Mouse (Mus musculus) forebrain, embryonic 14.5 days (tissue): ENCODE measurements at regions not wholly inside any gene's neighbourhood (a gene's known extent, or its start where the extent isn't known, plus 50 kb on each side); places are given as distances from the start of the nearest gene placed in this dataset.

Experiments used
- ATAC-seq: fragments of 200-750 bp; cut with Nextera tagmentation; 2 replicates; pipeline ENCODE4 v1.8.0; 2017; ENCODE audit warnings: mild to moderate bottlenecking, moderate library complexity
- DNase-seq: peaks from one replicate; pipeline ENCODE4 v3.0.0-alpha.2; 2015; ENCODE audit warnings: low spot score
- H3K27ac ChIP-seq: fragments of 300-500 bp; sonication (generic); 2 replicates; pipeline ENCODE4 v1.5.1; 2014; ENCODE audit warnings: low read depth, mild to moderate bottlenecking, control low read depth, low read length, moderate library complexity
- H3K27me3 ChIP-seq: fragments of 300-500 bp; sonication (generic); replicated peaks from 2 replicates; pipeline ENCODE4 v1.6.1; 2014; ENCODE audit warnings: low read length, control low read depth, mixed read lengths; ENCODE audit not compliant: control insufficient read depth, insufficient read depth
- H3K36me3 ChIP-seq: fragments of 300-500 bp; sonication (generic); 2 replicates; pipeline ENCODE4 v1.6.1; 2014; ENCODE audit warnings: low read length, control low read depth; ENCODE audit not compliant: control insufficient read depth, insufficient read depth
- H3K4me1 ChIP-seq: fragments of 300-500 bp; sonication (generic); 2 replicates; pipeline ENCODE4 v1.6.1; 2014; ENCODE audit warnings: antibody characterized with exemption, low read length, control low read depth; ENCODE audit not compliant: control insufficient read depth, insufficient read depth
- H3K4me2 ChIP-seq: fragments of 300-500 bp; sonication (generic); 2 replicates; pipeline ENCODE4 v1.6.1; 2014; ENCODE audit warnings: mild to moderate bottlenecking, control low read depth, low read length
- H3K4me3 ChIP-seq: fragments of 300-500 bp; sonication (generic); 2 replicates; pipeline ENCODE4 v1.5.1; 2014; ENCODE audit warnings: low read depth, low read length, control low read depth
- H3K9ac ChIP-seq: fragments of 300-500 bp; sonication (generic); 2 replicates; pipeline ENCODE4 v1.6.1; 2014; ENCODE audit warnings: mild to moderate bottlenecking, low read length, control low read depth, moderate library complexity
- H3K9me3 ChIP-seq: fragments of 300-500 bp; sonication (generic); replicated peaks from 2 replicates; pipeline ENCODE4 v1.6.1; 2016; ENCODE audit warnings: low read length, control low read depth, mixed read lengths; ENCODE audit not compliant: control insufficient read depth
- WGBS: fragments of 180-500 bp; shearing (Covaris S2); extraction: QIAGEN DNeasy Blood & Tissue Kit; methylation state at CpG from one replicate; pipeline ENCODE4 v1.1.7; 2014; 5-methylcytosine and 5-hydroxymethylcytosine counted together

GRCm38 (mm10) chr7:74224378-74224777, 210.9 kb upstream of the St8sia2 start:
- Histone ChIP-seq H3K4me3 (no peak overlapping the region), H3K27me3 (no peaks in the 10 kb centered on the region), H3K4me2 (no peak overlapping the region), H3K9me3 (no peaks in the 10 kb centered on the region), H3K9ac (no peak overlapping the region), H3K27ac (no peak overlapping the region), H3K4me1 (no peaks in the 10 kb centered on the region), H3K36me3 (no peaks in the 10 kb centered on the region)
- WGBS = 62% methylated on average over 3 of the region's 3 CpGs
- ATAC-seq (no peak), DNase-seq (no peak)

GRCm38 (mm10) chr7:74200661-74201060, 187.2 kb upstream of the St8sia2 start:
- WGBS = 31% methylated on average over 4 of the region's 4 CpGs
- DNase-seq = peak; percentile 10
- H3K4me2 ChIP-seq = no peak overlapping the region

GRCm38 (mm10) chr7:74198796-74199195, 185.3 kb upstream of the St8sia2 start:
- WGBS = 80% methylated on average over 6 of the region's 6 CpGs
- Histone ChIP-seq H3K4me2 (no peak overlapping the region), H3K4me3 (no peak overlapping the region), H3K9me3 (no peaks in the 10 kb centered on the region), H3K36me3 (no peaks in the 10 kb centered on the region), H3K27me3 (no peaks in the 10 kb centered on the region), H3K4me1 (no peaks in the 10 kb centered on the region), H3K27ac (no peak overlapping the region), H3K9ac (no peak overlapping the region)
- peak; percentile 15 for DNase-seq
- ATAC-seq = no peak

More at GRCm38 (mm10) chr7:74200661-74201060, 187.2 kb upstream of the St8sia2 start:
- H3K9me3 ChIP-seq = no peaks in the 10 kb centered on the region
- no peaks in the 10 kb centered on the region for H3K27me3 ChIP-seq
- H3K4me3 ChIP-seq = no peak overlapping the region
- H3K9ac ChIP-seq = no peak overlapping the region
- no peak for ATAC-seq
- no peaks in the 10 kb centered on the region for H3K36me3 ChIP-seq
- no peak overlapping the region for H3K27ac ChIP-seq
- H3K4me1 ChIP-seq = no peaks in the 10 kb centered on the region

GRCm38 (mm10) chr7:74184661-74185060, 171.2 kb upstream of the St8sia2 start:
- Histone ChIP-seq H3K4me3 (no peak overlapping the region), H3K9ac (no peak overlapping the region), H3K4me1 (no peaks in the 10 kb centered on the region), H3K27me3 (no peaks in the 10 kb centered on the region), H3K4me2 (no peak overlapping the region), H3K9me3 (no peaks in the 10 kb centered on the region), H3K27ac (no peak overlapping the region), H3K36me3 (no peaks in the 10 kb centered on the region)
- DNase-seq = no peak
- no peak for ATAC-seq

GRCm38 (mm10) chr7:74174206-74174605, 160.7 kb upstream of the St8sia2 start:
- Histone ChIP-seq H3K4me1 (peaks cover 8% of the 10 kb centered on the region; the same call in 1 of the 2 replicates), H3K4me3 (no peak overlapping the region), H3K9ac (no peak overlapping the region), H3K4me2 (no peak overlapping the region), H3K27ac (no peak overlapping the region), H3K27me3 (no peaks in the 10 kb centered on the region), H3K36me3 (no peaks in the 10 kb centered on the region), H3K9me3 (no peaks in the 10 kb centered on the region)
- ATAC-seq (no peak), DNase-seq (no peak)
- WGBS = 45% methylated on average over 5 of the region's 5 CpGs

GRCm38 (mm10) chr7:74173230-74173612, 159.7 kb upstream of the St8sia2 start:
- 29% methylated on average over 2 of the region's 2 CpGs for WGBS
- Histone ChIP-seq H3K4me1 (peaks cover 8% of the 10 kb centered on the region; the same call in 1 of the 2 replicates), H3K9me3 (no peaks in the 10 kb centered on the region), H3K4me2 (no peak overlapping the region), H3K4me3 (no peak overlapping the region), H3K27me3 (no peaks in the 10 kb centered on the region), H3K27ac (no peak overlapping the region), H3K9ac (no peak overlapping the region), H3K36me3 (no peaks in the 10 kb centered on the region)
- DNase-seq (peak; percentile 20), ATAC-seq (no peak)

GRCm38 (mm10) chr7:74172504-74173229, 159.2 kb upstream of the St8sia2 start:
- H3K9ac ChIP-seq = no peak overlapping the region
- WGBS = 63% methylated on average over 4 of the region's 4 CpGs
- H3K27ac ChIP-seq = no peak overlapping the region
- DNase-seq (no peak), ATAC-seq (no peak)
- peaks cover 8% of the 10 kb centered on the region; the same call in 1 of the 2 replicates for H3K4me1 ChIP-seq
- H3K4me2 ChIP-seq = no peak overlapping the region
- no peaks in the 10 kb centered on the region for H3K9me3 ChIP-seq
- no peaks in the 10 kb centered on the region for H3K27me3 ChIP-seq
- H3K36me3 ChIP-seq = no peaks in the 10 kb centered on the region
- no peak overlapping the region for H3K4me3 ChIP-seq

GRCm38 (mm10) chr7:74151590-74151989, 138.1 kb upstream of the St8sia2 start:
- WGBS = 58% methylated on average over 4 of the region's 4 CpGs
- no peaks in the 10 kb centered on the region for H3K36me3 ChIP-seq

GRCm38 (mm10) chr7:74143236-74143635, 129.7 kb upstream of the St8sia2 start:
- ATAC-seq (no peak), DNase-seq (no peak)
- 88% methylated on average over 3 of the region's 3 CpGs for WGBS
- no peak overlapping the region for H3K4me3 ChIP-seq
- H3K27me3 ChIP-seq = no peaks in the 10 kb centered on the region
- no peaks in the 10 kb centered on the region for H3K9me3 ChIP-seq
- H3K4me1 ChIP-seq = no peaks in the 10 kb centered on the region
- H3K27ac ChIP-seq = no peak overlapping the region
- no peak overlapping the region for H3K4me2 ChIP-seq
- no peak overlapping the region for H3K9ac ChIP-seq
- H3K36me3 ChIP-seq = no peaks in the 10 kb centered on the region

More at GRCm38 (mm10) chr7:74151590-74151989, 138.1 kb upstream of the St8sia2 start:
- Histone ChIP-seq H3K9ac (no peak overlapping the region), H3K4me2 (no peak overlapping the region), H3K9me3 (0 out of 2 replicates have a peak, but pooled peaks cover 2% of the 10 kb centered on the region), H3K27ac (no peak overlapping the region), H3K4me3 (no peak overlapping the region), H3K27me3 (no peaks in the 10 kb centered on the region), H3K4me1 (no peaks in the 10 kb centered on the region)
- DNase-seq (no peak), ATAC-seq (no peak)
